Mouse (Mus musculus): ENCODE results near the gene Kctd5.

Kctd5 gene

GRCm38 (mm10) chr17:24037844-24038243, 35.4 kb downstream of the Kctd5 start, which contains the start of gene Prss27:
Gene Prss27 (plus strand): TSS chr17:24038144.
- intact Hi-C loops (cut with DNase I), result no loop called here

- intact Hi-C loops (cut with DNase I), result no loop called here
Observed at GRCm38 (mm10) chr17:24037360-24037759, 35.9 kb downstream of the Kctd5 start.

GRCm38 (mm10) chr17:24036954-24037353, 36.3 kb downstream of the Kctd5 start:
- intact Hi-C loops (cut with DNase I), result no loop called here

- intact Hi-C loops (cut with DNase I), result no loop called here
Observed at GRCm38 (mm10) chr17:24035087-24035486, 38.2 kb downstream of the Kctd5 start.

GRCm38 (mm10) chr17:24030551-24030950, 42.7 kb downstream of the Kctd5 start:
- intact Hi-C loops (cut with DNase I), result no loop called here

GRCm38 (mm10) chr17:24029477-24029876, 43.8 kb downstream of the Kctd5 start:
- intact Hi-C loops (cut with DNase I), result no loop called here

- intact Hi-C loops (cut with DNase I), result no loop called here
Observed at GRCm38 (mm10) chr17:24021375-24022199, 51.7 kb downstream of the Kctd5 start.

- intact Hi-C loops (cut with DNase I), result no loop called here
Observed at GRCm38 (mm10) chr17:24020696-24021095, 52.6 kb downstream of the Kctd5 start.

- intact Hi-C loops (cut with DNase I), result no loop called here
Observed at GRCm38 (mm10) chr17:24015727-24016126, 57.6 kb downstream of the Kctd5 start.

- intact Hi-C loops (cut with DNase I), result no loop called here
Observed at GRCm38 (mm10) chr17:24014433-24014965, 58.8 kb downstream of the Kctd5 start.

- intact Hi-C loops (cut with DNase I), result no loop called here
Observed at GRCm38 (mm10) chr17:24012921-24013320, 60.4 kb downstream of the Kctd5 start.

- intact Hi-C loops (cut with DNase I), result no loop called here
Observed at GRCm38 (mm10) chr17:24009617-24010016, 63.7 kb downstream of the Kctd5 start.

- intact Hi-C loops (cut with DNase I), result no loop called here
Observed at GRCm38 (mm10) chr17:24008105-24008504, 65.2 kb downstream of the Kctd5 start.

GRCm38 (mm10) chr17:24007391-24007790, 65.9 kb downstream of the Kctd5 start:
- intact Hi-C loops (cut with DNase I), result no loop called here

GRCm38 (mm10) chr17:24006930-24007329, 66.4 kb downstream of the Kctd5 start:
- intact Hi-C loops (cut with DNase I), result no loop called here

GRCm38 (mm10) chr17:24005049-24005448, 68.2 kb downstream of the Kctd5 start:
- intact Hi-C loops (cut with DNase I), result no loop called here

GRCm38 (mm10) chr17:24004071-24004665, 69.1 kb downstream of the Kctd5 start:
- intact Hi-C loops (cut with DNase I), result no loop called here

GRCm38 (mm10) chr17:24000404-24000803, 72.9 kb downstream of the Kctd5 start:
- intact Hi-C loops (cut with DNase I), result no loop called here

- intact Hi-C loops (cut with DNase I), result no loop called here
Observed at GRCm38 (mm10) chr17:23998383-23998782, 74.9 kb downstream of the Kctd5 start.

GRCm38 (mm10) chr17:23997901-23998300, 75.4 kb downstream of the Kctd5 start, which contains the start of gene Prss22:
Gene Prss22 (minus strand): TSS chr17:23998100.
- intact Hi-C loops (cut with DNase I), result no loop called here
